Mouse (Mus musculus): Measurements from ENCODE around the gene Lamc3.

Gene Lamc3

GRCm38 (mm10) chr2:31994896-31995295 is 107.8 kb downstream of the Lamc3 start:
- DNase-seq: no peak

- peak; percentile 32 for DNase-seq
These were observed 109.0 kb downstream of the Lamc3 start for GRCm38 (mm10) chr2:31996060-31996459.
